Mouse (Mus musculus) stomach, postnatal 0 days (tissue): ENCODE results near the gene Ap3d1.

Source experiments
- CTCF ChIP-seq: IDR thresholded peaks from 2 replicates; pipeline ENCODE4 v1.5.1; 2016; ENCODE audit warnings: antibody characterized with exemption, low read depth, mild to moderate bottlenecking, moderate library complexity
- EP300 ChIP-seq: optimal IDR thresholded peaks from 2 replicates; pipeline ENCODE3; 2016; ENCODE audit warnings: antibody characterized with exemption

GRCm38 (mm10) chr10:80768365-80768764 is 26.3 kb upstream of the Ap3d1 start:
- TF ChIP-seq CTCF (no peak), EP300 (no peak)
